Mouse (Mus musculus) layer of hippocampus, postnatal 14 days (tissue): ENCODE measurements around the gene Dnase1l1. TPM values are rescaled to one million over a fixed set of nuclear protein-coding genes. Genes with fewer than 3 reads are reported as not detected.

Experiments
- microRNA-seq, 2 experiments: library from miRNA; unstranded; fragments of <30 nt; microRNA quantifications; one replicate each; pipeline ENCODE4 v1.2.0; 2021
- total RNA-seq, 2 experiments: library from RNA; stranded (reverse); gene quantifications; 2 replicates each; pipeline ENCODE4 v1.2.3; 2021

Gene Dnase1l1
- total RNA-seq, 2 experiments from 2014 or later = 2.0 to 2.2 TPM

Small RNA genes within 50 kb of the gene (microRNA-seq; reads per million reads assigned to microRNA genes)
- gene Mir7091 = 0 to 0.45 reads per million in 2 experiments
- 0 to 0.28 reads per million in 2 experiments for gene Mir7092

Other genes starting within 250 kb of the Dnase1l1 start
- not detected for gene Opn1mw, start 154.9 kb downstream of the Dnase1l1 start, total RNA-seq
- gene Mecp2, start 147.0 kb downstream of the Dnase1l1 start, total RNA-seq = 10 to 100 TPM; 75.0 to 77.6 TPM
- gene Tex28, start 114.5 kb downstream of the Dnase1l1 start, total RNA-seq = not detected
- not detected for gene Tktl1, start 105.1 kb downstream of the Dnase1l1 start, total RNA-seq
- 100 to 1,000 TPM; 133 to 154 TPM for gene Flna, start 32.5 kb downstream of the Dnase1l1 start, total RNA-seq
- gene Emd, start 27.6 kb downstream of the Dnase1l1 start, total RNA-seq = 10 to 100 TPM; 37.9 to 39.3 TPM
- gene Rpl10, start 11.5 kb downstream of the Dnase1l1 start, total RNA-seq = 100 to 1,000 TPM; 156 to 173 TPM
- 10 to 100 TPM; 47.9 to 67.4 TPM for gene Taz, start 425 bp downstream of the Dnase1l1 start, total RNA-seq
- gene Atp6ap1, start 14.8 kb upstream of the Dnase1l1 start, total RNA-seq = 100 to 1,000 TPM; 302 to 318 TPM
- 100 to 1,000 TPM; 656 to 707 TPM for gene Gdi1, start 22.7 kb upstream of the Dnase1l1 start, total RNA-seq
- 10 to 100 TPM; 36.5 to 44.4 TPM for gene Fam50a, start 30.7 kb upstream of the Dnase1l1 start, total RNA-seq
- 10 to 100 TPM; 41.8 to 42.3 TPM for gene Plxna3, start 46.7 kb upstream of the Dnase1l1 start, total RNA-seq
- 10 to 100 TPM; 32.6 to 35.7 TPM for gene Lage3, start 71.3 kb upstream of the Dnase1l1 start, total RNA-seq
- 10 to 100 TPM; 57.5 to 59.6 TPM for gene Ubl4a, start 90.9 kb upstream of the Dnase1l1 start, total RNA-seq
- gene Slc10a3, start 91.0 kb upstream of the Dnase1l1 start, total RNA-seq = 1 to 10 TPM; 1.8 to 2.0 TPM
- 10 to 100 TPM; 16.9 to 23.5 TPM for gene Fam3a, start 110.9 kb upstream of the Dnase1l1 start, total RNA-seq
- 10 to 100 TPM; 45.3 to 47.5 TPM for gene Ikbkg, start 111.0 kb upstream of the Dnase1l1 start, total RNA-seq
- 10 to 100 TPM; 28.4 to 30.5 TPM for gene G6pdx, start 146.9 kb upstream of the Dnase1l1 start, total RNA-seq
- not detected for gene Gm6880, start 199.1 kb upstream of the Dnase1l1 start, total RNA-seq